ENCODE assay signal across 17 mouse cellular contexts in genomic region chr1:107985646-107986045, GRCm38 (mm10).
"Had no signal": no experiment of that assay in that cellular context is flagged by ENCODE, and none has a peak within 500 bp of the region (broad histone marks: within the 10 kb centered on the region; RNA-seq: fewer than 3 reads in every experiment).

No protein-coding gene starts in this region.

- H3K9ac ChIP-seq: lung, embryonic 15.5 days; midbrain, embryonic 13.5 days; midbrain, embryonic 15.5 days; neural tube, embryonic 12.5 days; stomach, embryonic 15.5 days had no signal

- H3K9me3 ChIP-seq: lung, embryonic 15.5 days; midbrain, embryonic 13.5 days; midbrain, embryonic 15.5 days; neural tube, embryonic 12.5 days; stomach, embryonic 15.5 days had no signal

- H3K27me3 ChIP-seq: lung, embryonic 15.5 days; megakaryocyte, embryonic 14.5 days; midbrain, embryonic 13.5 days; midbrain, embryonic 15.5 days; neural tube, embryonic 12.5 days; stomach, embryonic 15.5 days had no signal

- H3K27ac ChIP-seq: lung, embryonic 15.5 days; macrophage; midbrain, embryonic 13.5 days; midbrain, embryonic 15.5 days; neural tube, embryonic 12.5 days; stomach, embryonic 15.5 days; stomach, postnatal 0 days had no signal

- H3K4me3 ChIP-seq: lung, embryonic 15.5 days; megakaryocyte, embryonic 14.5 days; midbrain, embryonic 13.5 days; midbrain, embryonic 15.5 days; neural tube, embryonic 12.5 days; stomach, embryonic 15.5 days had no signal

- H3K4me2 ChIP-seq: lung, embryonic 15.5 days; midbrain, embryonic 11.5 days; midbrain, embryonic 13.5 days; midbrain, embryonic 15.5 days; neural tube, embryonic 12.5 days; stomach, embryonic 15.5 days had no signal

- H3K4me1 ChIP-seq: lung, embryonic 15.5 days; megakaryocyte, embryonic 14.5 days; midbrain, embryonic 13.5 days; midbrain, embryonic 15.5 days; neural tube, embryonic 12.5 days; stomach, embryonic 15.5 days had no signal

- H3K36me3 ChIP-seq: lung, embryonic 15.5 days; midbrain, embryonic 13.5 days; midbrain, embryonic 15.5 days; neural tube, embryonic 12.5 days; stomach, embryonic 15.5 days had no signal

- DNase-seq: lung, adult 2 months; lung, postnatal 14 days; lung, postnatal 36 days; right cerebral cortex, postnatal 14 days; thymus, adult 18-20 months; thymus, postnatal 14 days; thymus, postnatal 36 days had no signal

- ATAC-seq: lung, postnatal 0 days; midbrain, embryonic 13.5 days; midbrain, embryonic 15.5 days had no signal
